Mouse (Mus musculus) left cerebral cortex, adult 6 months (tissue): ENCODE results near the gene Smurf2. TPM values are rescaled to one million over a fixed set of nuclear protein-coding genes. Genes with fewer than 3 reads are reported as not detected.

Experiments
- long read RNA-seq, 2 experiments: library from polyadenylated mRNA; unstranded; transcript quantifications; one replicate each; pipeline ENCODE4 v2.0.0; 2019 to 2020
- polyA plus RNA-seq: library from polyadenylated mRNA; unstranded; fragments of <200 nt; fragmentation: Nextera tagmentation; gene quantifications from 2 replicates; pipeline ENCODE4 v1.2.3, GENCODE M21; 2021

The Smurf2 gene
- 2.7 and 3.1 TPM in 2 replicates for polyA plus RNA-seq
- long read RNA-seq, experiment 1, full-length matches to known transcripts = 2 of 35 reads
- long read RNA-seq, experiment 1, partial matches to known transcripts = 16 of 35 reads
- long read RNA-seq, experiment 1, other reads (novel, unspliced or antisense) = 17 of 35 reads
- long read RNA-seq, experiment 2, partial matches to known transcripts = 3 of 8 reads
- long read RNA-seq, experiment 2, other reads (novel, unspliced or antisense) = 5 of 8 reads

GRCm38 (mm10) chr11:106920551-106921379 is at the start of gene Smurf2:
Gene Smurf2 (minus strand): TSS chr11:106920715.

GRCm38 (mm10) chr11:106788775-106789459 is 131.6 kb downstream of the Smurf2 start, which contains the start of the genes Ddx5 and Cep95:
Gene Ddx5 (minus strand): TSS chr11:106789185.
Gene Cep95 (plus strand): TSS chr11:106789252.

DNA sequence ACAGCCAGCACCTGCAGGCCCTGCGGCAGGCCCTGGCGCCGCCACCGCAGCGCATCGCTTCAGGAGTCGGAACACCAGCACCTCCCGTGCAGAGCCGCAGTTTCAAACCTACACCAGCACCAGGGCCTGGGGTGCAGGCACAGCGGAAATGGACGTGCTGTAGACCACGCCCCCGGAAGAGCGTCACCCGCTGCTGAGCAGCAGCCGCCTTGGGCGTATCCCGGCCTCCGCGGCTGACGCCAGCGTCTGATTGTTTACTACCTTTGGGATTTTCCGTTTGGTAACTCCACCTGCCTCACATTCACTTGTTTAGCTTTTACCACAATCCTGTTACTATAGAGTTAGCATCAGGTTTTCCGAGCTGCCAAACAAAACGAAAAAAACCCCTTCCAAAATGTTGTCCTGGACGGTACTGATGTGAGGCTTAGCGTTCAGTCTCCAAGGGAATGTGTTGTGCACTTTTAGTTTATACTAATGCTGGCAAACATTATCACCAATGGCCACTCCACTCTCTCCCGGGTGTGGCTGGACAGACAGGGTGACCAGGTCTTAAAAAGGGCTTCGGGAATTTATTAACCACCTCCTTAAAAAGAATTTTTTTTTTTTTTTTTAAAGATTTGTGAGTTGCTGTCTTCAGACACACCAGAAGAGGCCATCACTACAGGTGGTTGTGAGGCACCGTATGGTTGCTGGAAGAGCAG is 141.0 kb downstream of the Smurf2 start, which contains the start of gene Polg2:
TSS of gene Polg2 (minus strand) at position 150 of the 701 bp plus-strand sequence.

Other genes with a start within 250 kb of the Smurf2 start
- 10.4 and 10.9 TPM in 2 replicates for gene Pecam1, start 170.1 kb downstream of the Smurf2 start, polyA plus RNA-seq
- 0.36 and 0.41 TPM in 2 replicates for gene Milr1, start 169.5 kb downstream of the Smurf2 start, polyA plus RNA-seq
- 3.5 and 4.2 TPM in 2 replicates for gene Polg2, start 141.2 kb downstream of the Smurf2 start, polyA plus RNA-seq
- 224 and 234 TPM in 2 replicates for gene Ddx5, start 131.5 kb downstream of the Smurf2 start, polyA plus RNA-seq
- 1.4 and 1.5 TPM in 2 replicates for gene Cep95, start 131.5 kb downstream of the Smurf2 start, polyA plus RNA-seq
- gene Kpna2, start 78.8 kb upstream of the Smurf2 start, polyA plus RNA-seq = 28.5 and 35.6 TPM in 2 replicates
- gene 1810010H24Rik, start 105.0 kb upstream of the Smurf2 start, polyA plus RNA-seq = 3.4 and 9.1 TPM in 2 replicates
- gene Bptf, start 211.4 kb upstream of the Smurf2 start, polyA plus RNA-seq = 5.6 and 7.2 TPM in 2 replicates